Mouse (Mus musculus): Measurements from ENCODE around the gene Gimap4.

GRCm38 (mm10) chr6:48668022-48668421 is 16.3 kb upstream of the Gimap4 start:
- TF ChIP-seq CTCF (IDR thresholded peaks at IDR 0.05) = no peak
- TF ChIP-seq POLR2A (IDR thresholded peaks at IDR 0.05; ENCODE audit: insufficient read depth, low read depth, low read length) = no peak
- TF ChIP-seq EP300 (IDR thresholded peaks at IDR 0.05; ENCODE audit: insufficient read depth, low read depth, low read length) = no peak
